Mouse (Mus musculus): ENCODE data around the gene Zfp651.

DNA sequence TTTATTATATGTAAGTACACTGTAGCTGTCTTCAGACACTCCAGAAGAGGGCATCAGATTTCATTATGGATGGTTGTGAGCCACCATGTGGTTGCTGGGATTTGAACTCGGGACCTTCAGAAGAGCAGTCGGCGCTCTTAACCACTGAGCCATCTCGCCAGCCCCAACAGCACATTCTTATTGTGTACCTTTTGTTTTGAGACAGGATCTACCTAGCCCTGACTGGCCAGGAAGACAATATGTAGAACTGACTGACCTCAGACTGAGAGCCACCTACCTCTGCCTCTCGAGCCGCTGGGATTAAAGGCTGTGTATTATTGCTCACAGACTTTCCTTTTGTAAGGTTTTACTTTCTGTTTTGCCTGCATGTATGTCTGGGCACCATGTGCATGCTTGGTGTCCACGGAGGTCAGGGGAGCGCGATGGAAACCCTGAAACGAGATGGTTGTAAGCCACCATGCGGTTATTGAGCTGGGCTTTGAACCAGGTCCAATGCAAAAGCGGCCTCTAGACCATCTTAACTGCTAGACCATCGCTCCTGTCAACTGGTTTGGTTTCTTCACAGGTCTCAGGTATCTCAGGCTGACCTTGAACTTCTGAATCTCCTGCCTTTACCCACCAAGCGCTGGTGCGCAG, 40.9 kb upstream of the Zfp651 start:
- TF ChIP-seq CTCF (IDR thresholded peaks at IDR 0.05; ENCODE audit: borderline replicate concordance, extremely low read depth, insufficient read depth, insufficient read length) (no peak), POLR2A (IDR thresholded peaks at IDR 0.05; ENCODE audit: borderline replicate concordance, extremely low read depth, insufficient read depth, insufficient read length, poor library complexity, severe bottlenecking) (no peak)

Data from brain, embryonic 14.5 days (tissue).